Mouse (Mus musculus) intestine, postnatal 0 days (tissue): ENCODE measurements around the gene Snx3. TPM values are rescaled to one million over a fixed set of nuclear protein-coding genes. Genes with fewer than 3 reads are reported as not detected.

Source experiments
- ATAC-seq: fragments of 200-750 bp; cut with Nextera tagmentation; 2 replicates; pipeline ENCODE4 v1.8.0; 2017; ENCODE audit warnings: mild to moderate bottlenecking, moderate TSS enrichment, moderate library complexity
- H3K27ac ChIP-seq: fragments of 300-500 bp; sonication (generic); 2 replicates; pipeline ENCODE4 v1.5.1; 2014; ENCODE audit warnings: mild to moderate bottlenecking, low read depth, low read length, moderate library complexity
- H3K27me3 ChIP-seq: fragments of 300-500 bp; sonication (generic); replicated peaks from 2 replicates; pipeline ENCODE4 v1.6.1; 2014; ENCODE audit warnings: low read length, mixed read lengths; ENCODE audit not compliant: control insufficient read depth, insufficient read depth
- H3K36me3 ChIP-seq: fragments of 300-500 bp; sonication (generic); 2 replicates; pipeline ENCODE4 v1.6.1; 2014; ENCODE audit warnings: mild to moderate bottlenecking, moderate library complexity; ENCODE audit not compliant: control insufficient read depth, insufficient read depth
- H3K4me1 ChIP-seq: fragments of 300-500 bp; sonication (generic); replicated peaks from 2 replicates; pipeline ENCODE4 v1.6.1; 2014; ENCODE audit warnings: antibody characterized with exemption, low read length, mixed read lengths; ENCODE audit not compliant: control insufficient read depth, insufficient read depth
- H3K4me2 ChIP-seq: fragments of 300-500 bp; sonication (generic); replicated peaks from 2 replicates; pipeline ENCODE4 v1.6.1; 2014; ENCODE audit warnings: low read depth, mild to moderate bottlenecking, moderate library complexity
- H3K4me3 ChIP-seq: fragments of 300-500 bp; sonication (generic); 2 replicates; pipeline ENCODE4 v1.5.1; 2014; ENCODE audit warnings: low read depth, low read length
- H3K9ac ChIP-seq: fragments of 300-500 bp; sonication (generic); 2 replicates; pipeline ENCODE4 v1.6.1; 2014; ENCODE audit warnings: mild to moderate bottlenecking, low read depth, low read length
- H3K9me3 ChIP-seq: fragments of 300-500 bp; sonication (generic); 2 replicates; pipeline ENCODE4 v1.6.1; 2016; ENCODE audit warnings: mixed run types; ENCODE audit not compliant: control insufficient read depth
- CTCF ChIP-seq: sonication (generic); IDR thresholded peaks from 2 replicates; pipeline ENCODE4 v1.5.1; 2016; ENCODE audit warnings: low read depth, mild to moderate bottlenecking, control low read depth, antibody characterized with exemption, moderate library complexity
- WGBS: fragments of 180-500 bp; shearing (Covaris S2); extraction: QIAGEN DNeasy Blood & Tissue Kit; methylation state at CpG from one replicate; pipeline ENCODE4 v1.1.7; 2014; 5-methylcytosine and 5-hydroxymethylcytosine counted together
- polyA plus RNA-seq: library from polyadenylated mRNA; unstranded; fragments of >200 nt; fragmentation: Nextera tagmentation; extraction: Ambion mirVana; gene quantifications from 2 replicates; pipeline ENCODE4 v1.2.1, GENCODE M21; 2015

Gene Snx3
- polyA plus RNA-seq, 1 experiment from 2014 or later = 615 TPM

DNA sequence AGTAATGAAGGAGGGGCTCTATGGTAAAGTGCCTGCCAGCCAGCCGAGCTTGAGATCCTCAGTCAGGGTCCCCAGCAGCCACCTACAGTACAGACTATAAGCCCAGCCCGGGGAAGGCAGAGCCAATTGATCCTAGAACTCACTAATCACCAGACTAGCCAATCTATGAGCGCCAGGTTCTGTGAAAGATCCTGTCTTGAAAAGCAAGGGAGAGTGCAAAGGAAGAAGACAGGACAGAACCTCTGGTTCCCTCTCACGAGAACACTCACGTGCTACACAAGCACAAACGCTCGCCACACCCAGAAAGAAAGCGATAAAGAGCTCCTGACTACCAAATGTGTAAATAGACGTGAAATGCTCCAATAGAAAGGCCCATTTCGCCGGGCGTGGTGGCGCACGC lies 37.0 kb upstream of the Snx3 start:
- H3K27me3 ChIP-seq = no peaks in the 10 kb centered on the region
- ATAC-seq = peak; percentile 32; the same call in 1 of the 2 replicates
- no peak overlapping the region for H3K4me2 ChIP-seq
- H3K36me3 ChIP-seq = 0 out of 2 replicates have a peak, but pooled peaks cover 1% of the 10 kb centered on the region
- WGBS = 53% methylated on average over 14 of the region's 14 CpGs
- TF ChIP-seq CTCF = no peak
- H3K4me1 ChIP-seq = no peaks in the 10 kb centered on the region
- H3K9ac ChIP-seq = no peak overlapping the region
- peak overlapping the region; percentile 62; the same call in 1 of the 2 replicates for H3K27ac ChIP-seq
- H3K4me3 ChIP-seq = no peak overlapping the region
- no peaks in the 10 kb centered on the region for H3K9me3 ChIP-seq

DNA sequence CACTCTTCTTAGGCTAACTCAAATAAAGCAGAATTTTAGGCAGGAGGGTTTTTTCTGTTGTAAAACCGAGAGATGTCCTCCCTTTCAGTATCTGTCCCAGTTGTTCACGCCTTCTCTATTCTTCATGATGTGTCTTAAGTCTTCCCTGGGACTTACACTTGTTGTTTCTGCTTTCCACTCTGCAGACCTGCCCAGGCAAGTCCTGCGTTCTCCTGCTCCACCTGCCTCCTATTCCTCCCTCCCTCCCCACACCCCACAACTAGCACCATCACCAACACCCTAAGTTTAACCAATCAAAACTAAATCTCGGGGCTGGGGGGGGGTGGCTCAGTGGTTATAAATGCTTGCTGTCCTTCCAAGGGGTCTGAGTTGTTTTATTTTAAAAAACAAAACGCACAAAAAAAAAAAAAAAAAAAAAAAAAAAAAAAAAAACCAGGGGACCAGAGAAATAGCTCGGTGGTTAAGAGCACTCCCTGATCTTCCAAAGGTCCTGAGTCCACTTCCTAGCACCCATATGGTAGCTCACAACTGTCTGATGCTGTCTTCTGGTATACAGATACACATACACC lies 26.8 kb upstream of the Snx3 start:
- WGBS = 72% methylated on average over 6 of the region's 6 CpGs
- H3K4me2 ChIP-seq = no peak overlapping the region
- no peak overlapping the region for H3K27ac ChIP-seq
- TF ChIP-seq CTCF = no peak
- no peaks in the 10 kb centered on the region for H3K27me3 ChIP-seq
- no peak for ATAC-seq
- H3K36me3 ChIP-seq = peaks cover 5% of the 10 kb centered on the region; the same call in 1 of the 2 replicates
- H3K4me3 ChIP-seq = no peak overlapping the region
- no peak overlapping the region for H3K9ac ChIP-seq
- peaks cover 5% of the 10 kb centered on the region; the same call in 1 of the 2 replicates for H3K4me1 ChIP-seq
- H3K9me3 ChIP-seq = no peaks in the 10 kb centered on the region

- Histone ChIP-seq H3K27ac (no peak overlapping the region), H3K4me3 (no peak overlapping the region), H3K4me1 (peaks cover 5% of the 10 kb centered on the region; the same call in 1 of the 2 replicates), H3K27me3 (no peaks in the 10 kb centered on the region), H3K9ac (no peak overlapping the region), H3K36me3 (no peaks in the 10 kb centered on the region; the same call in 1 of the 2 replicates), H3K9me3 (no peaks in the 10 kb centered on the region), H3K4me2 (no peak overlapping the region)
- no peak for TF ChIP-seq CTCF
- 87% methylated on average over 10 of the region's 10 CpGs for WGBS
- ATAC-seq = no peak
Measured at GRCm38 (mm10) chr10:42476774-42477475, 24.9 kb upstream of the Snx3 start.

DNA sequence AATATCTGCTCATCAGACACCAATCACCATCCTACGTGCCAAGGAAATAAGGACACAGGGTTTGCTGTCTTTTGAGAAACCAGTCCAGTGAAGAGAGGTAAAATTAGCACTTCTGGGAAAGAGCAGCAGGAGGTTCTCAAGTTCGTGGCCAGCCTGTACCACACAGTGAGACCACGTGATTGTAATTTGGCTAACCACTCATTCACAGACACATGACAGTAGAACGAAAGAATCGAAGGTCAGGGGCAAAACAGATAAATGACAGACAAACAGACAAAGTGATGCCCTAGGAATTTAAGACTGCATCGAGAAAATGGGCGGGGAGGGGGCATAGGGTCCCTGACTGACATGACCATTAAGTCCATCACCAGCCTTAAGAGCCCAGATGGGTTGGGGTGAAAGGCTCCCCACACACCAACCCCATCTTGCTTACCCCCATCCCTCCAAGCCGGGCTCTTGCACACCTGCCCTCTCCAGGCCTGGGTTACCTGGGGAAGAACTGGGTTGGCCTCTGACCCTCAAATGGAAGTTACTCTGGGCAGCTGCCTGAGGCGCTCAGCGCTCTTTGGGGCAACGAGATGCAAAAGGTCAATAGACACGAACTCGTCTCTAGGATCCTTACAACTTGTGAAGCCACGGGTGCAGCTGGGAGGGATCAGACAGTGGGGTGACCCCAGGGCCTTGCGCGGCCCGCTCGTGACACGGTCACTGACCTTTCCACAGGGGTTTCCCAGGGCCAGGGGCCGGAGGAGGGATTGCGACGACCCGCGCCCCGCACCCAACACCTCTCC lies 24.1 kb upstream of the Snx3 start:
- peaks cover 5% of the 10 kb centered on the region; the same call in 1 of the 2 replicates for H3K4me1 ChIP-seq
- peak overlapping the region; percentile 73 for H3K4me3 ChIP-seq
- TF ChIP-seq CTCF = no peak
- H3K27me3 ChIP-seq = no peaks in the 10 kb centered on the region
- peak overlapping the region; percentile 91 for H3K4me2 ChIP-seq
- H3K27ac ChIP-seq = peak overlapping the region; percentile 97
- H3K9me3 ChIP-seq = no peaks in the 10 kb centered on the region
- 7% methylated on average over 25 of the region's 25 CpGs for WGBS
- H3K36me3 ChIP-seq = no peaks in the 10 kb centered on the region; the same call in 1 of the 2 replicates
- peak overlapping the region; percentile 82 for H3K9ac ChIP-seq
- ATAC-seq = peak; percentile 29

DNA sequence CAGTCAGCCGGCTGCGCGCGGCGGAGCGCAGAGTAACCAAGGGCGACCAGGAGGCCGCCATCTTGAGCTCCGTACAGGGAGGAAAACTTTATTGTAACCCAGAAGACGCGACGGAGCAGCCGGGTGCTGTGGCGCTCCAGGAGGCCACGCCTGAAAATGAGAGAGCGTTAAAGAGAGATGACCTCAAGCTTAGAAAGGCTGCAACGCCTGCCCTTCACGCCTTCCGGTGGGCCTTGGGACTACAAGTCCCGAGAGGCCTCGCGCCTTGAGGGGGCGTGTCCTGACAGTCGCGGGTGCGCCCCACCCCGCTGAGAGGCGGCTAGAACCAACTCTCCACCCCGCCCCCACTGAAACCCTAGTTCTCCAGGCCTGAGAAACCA lies 23.5 kb upstream of the Snx3 start, which contains the start of gene Afg1l:
Gene Afg1l, minus strand, starts transcription at position 225 of the 380 bp plus-strand sequence.
- H3K27ac ChIP-seq = peak within 1 kb of the TSS; percentile 97
- WGBS = 0% methylated on average over 29 of the region's 29 CpGs
- peak; percentile 49 for TF ChIP-seq CTCF
- peak within 1 kb of the TSS; percentile 73 for H3K4me3 ChIP-seq
- H3K9me3 ChIP-seq = no peaks in the 10 kb centered on the region
- peak within 1 kb of the TSS; percentile 82 for H3K9ac ChIP-seq
- H3K4me2 ChIP-seq = peak within 1 kb of the TSS; percentile 91
- H3K4me1 ChIP-seq = peaks cover 5% of the 10 kb centered on the region; the same call in 1 of the 2 replicates
- no peaks in the 10 kb centered on the region for H3K36me3 ChIP-seq
- ATAC-seq = peak; percentile 93
- H3K27me3 ChIP-seq = no peaks in the 10 kb centered on the region

DNA sequence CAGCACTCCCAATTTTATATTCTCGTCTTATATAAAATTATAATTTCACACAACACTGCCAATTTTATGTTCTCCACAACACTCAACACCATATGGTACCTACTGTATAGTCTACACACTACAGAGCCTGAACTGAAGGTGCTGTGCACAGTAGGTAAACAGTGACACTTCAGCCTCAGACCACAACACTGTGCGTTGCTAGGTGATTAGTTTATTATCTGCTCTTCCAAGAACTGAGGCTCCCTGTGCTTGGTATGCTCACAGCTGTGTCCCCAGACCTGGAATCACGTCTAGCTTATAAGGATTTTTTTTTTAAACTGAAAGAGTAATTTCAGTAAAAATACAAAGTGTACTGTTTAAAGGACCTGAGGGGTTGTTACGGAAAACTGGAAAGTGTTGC lies 21.1 kb upstream of the Snx3 start:
- no peaks in the 10 kb centered on the region for H3K27me3 ChIP-seq
- no peak overlapping the region for H3K4me3 ChIP-seq
- no peaks in the 10 kb centered on the region for H3K9me3 ChIP-seq
- no peak overlapping the region for H3K9ac ChIP-seq
- H3K4me2 ChIP-seq = no peak overlapping the region
- WGBS = 55% methylated on average over 4 of the region's 4 CpGs
- no peak for TF ChIP-seq CTCF
- peak; percentile 34; the same call in 1 of the 2 replicates for ATAC-seq
- peaks cover 5% of the 10 kb centered on the region; the same call in 1 of the 2 replicates for H3K4me1 ChIP-seq
- no peaks in the 10 kb centered on the region for H3K36me3 ChIP-seq
- H3K27ac ChIP-seq = peak overlapping the region; percentile 41
